Mouse (Mus musculus) cerebral cortex, adult 2 months (tissue): ENCODE data around the gene Ears2.

Experiments used
- WGBS: fragments of 180-500 bp; shearing (Covaris S2); methylation state at CpG from one replicate; pipeline ENCODE4 v1.1.7; 2018; 5-methylcytosine and 5-hydroxymethylcytosine counted together

Ears2 gene

GRCm38 (mm10) chr7:122066945-122067516 is at the start of gene Ears2, which contains the start of gene Ubfd1:
TSS of gene Ears2 (minus strand) at chr7:122067263.
TSS of gene Ubfd1 (plus strand) at chr7:122067175.
- under 1% methylated on average over 60 of the region's 60 CpGs for WGBS

- 95% methylated on average over 6 of the region's 6 CpGs for WGBS
Measured at GRCm38 (mm10) chr7:122108206-122108605, 41.1 kb upstream of the Ears2 start.

GRCm38 (mm10) chr7:122101747-122102244 is 34.7 kb upstream of the Ears2 start, which contains the start of gene Ndufab1:
TSS of gene Ndufab1 (minus strand) at chr7:122101886.
- WGBS: under 1% methylated on average over 43 of the region's 43 CpGs

- 6% methylated on average over 28 of the region's 28 CpGs for WGBS
Measured at GRCm38 (mm10) chr7:122101014-122101746, 34.1 kb upstream of the Ears2 start.

- 43% methylated on average over 4 of the region's 4 CpGs for WGBS
Measured at GRCm38 (mm10) chr7:122099222-122099621, 32.2 kb upstream of the Ears2 start.

- WGBS: 89% methylated on average over 3 of the region's 3 CpGs
Measured at GRCm38 (mm10) chr7:122098009-122098408, 30.9 kb upstream of the Ears2 start.

GRCm38 (mm10) chr7:122094564-122095330 is 27.7 kb upstream of the Ears2 start:
- 86% methylated on average over 2 of the region's 2 CpGs for WGBS

GRCm38 (mm10) chr7:122087195-122087982 is 20.3 kb upstream of the Ears2 start:
- 64% methylated on average over 11 of the region's 11 CpGs for WGBS

- WGBS: 77% methylated on average over 1 of the region's 1 CpGs
Measured at GRCm38 (mm10) chr7:122081071-122081470, 14.0 kb upstream of the Ears2 start.

GRCm38 (mm10) chr7:122079798-122080554 is 12.9 kb upstream of the Ears2 start:
- WGBS: 53% methylated on average over 8 of the region's 8 CpGs

- 79% methylated on average over 3 of the region's 3 CpGs for WGBS
Measured at GRCm38 (mm10) chr7:122074374-122074773, 7.3 kb upstream of the Ears2 start.

GRCm38 (mm10) chr7:122067517-122068381 is 686 bp upstream of the Ears2 start:
- 2% methylated on average over 58 of the region's 58 CpGs for WGBS

- WGBS: 14% methylated on average over 31 of the region's 31 CpGs
Measured at GRCm38 (mm10) chr7:122066102-122066944, 740 bp downstream of the Ears2 start.

- 51% methylated on average over 1 of the region's 1 CpGs for WGBS
Measured at GRCm38 (mm10) chr7:122065656-122066055, 1.4 kb downstream of the Ears2 start.

GRCm38 (mm10) chr7:122056633-122057032 is 10.4 kb downstream of the Ears2 start:
- WGBS: 93% methylated on average over 5 of the region's 5 CpGs

GRCm38 (mm10) chr7:122050834-122051233 is 16.2 kb downstream of the Ears2 start:
- WGBS: 85% methylated on average over 1 of the region's 1 CpGs

- WGBS: 94% methylated on average over 9 of the region's 9 CpGs
Measured at GRCm38 (mm10) chr7:122048191-122048590, 18.9 kb downstream of the Ears2 start.

GRCm38 (mm10) chr7:122046813-122047212 is 20.2 kb downstream of the Ears2 start:
- WGBS: 60% methylated on average over 2 of the region's 2 CpGs

GRCm38 (mm10) chr7:122045711-122046110 is 21.4 kb downstream of the Ears2 start:
- WGBS: 74% methylated on average over 1 of the region's 1 CpGs
